Mouse (Mus musculus): ENCODE data around the gene Lcat. TPM values are rescaled to one million over a fixed set of nuclear protein-coding genes. Genes with fewer than 3 reads are reported as not detected.

The Lcat gene
- total RNA-seq, 2 experiments from 2014 or later, result 2.1 to 33.5 TPM

DNA sequence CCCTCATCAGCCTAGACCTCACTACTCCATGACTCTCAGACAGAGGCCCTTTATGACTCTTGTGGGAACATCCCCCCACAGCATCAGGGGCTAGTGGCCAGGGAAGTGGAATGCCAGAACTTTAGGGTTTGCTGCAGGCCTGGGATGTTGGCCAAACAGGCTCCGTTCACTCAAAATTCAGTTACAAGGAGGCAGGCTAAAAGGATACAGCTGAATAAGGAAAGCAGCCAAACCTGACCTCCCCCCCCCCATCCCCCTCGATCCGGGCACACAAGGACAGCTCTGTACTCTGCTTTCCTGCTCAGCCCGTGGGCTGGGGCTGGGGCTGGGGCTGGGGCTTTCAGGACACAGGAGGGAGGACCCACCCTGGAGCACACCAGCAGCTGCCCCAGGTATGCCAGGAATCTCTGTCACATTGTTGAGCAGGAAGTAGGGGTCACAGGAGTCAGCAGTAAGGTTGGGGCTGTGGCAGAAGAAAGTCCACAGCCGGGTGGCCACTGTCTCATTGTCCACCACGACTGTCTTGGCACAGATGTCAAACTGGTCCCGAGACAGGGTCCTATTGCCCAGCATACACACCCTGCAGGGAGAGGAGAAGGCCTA, 8.0 kb upstream of the Lcat start:
- no peak for DNase-seq (ENCODE audit: low spot score in 2 of 2)

GRCm38 (mm10) chr8:105949350-105949749, 6.2 kb upstream of the Lcat start:
- no peak for DNase-seq (ENCODE audit: low spot score in 2 of 2)

GRCm38 (mm10) chr8:105942542-105942941, 640 bp downstream of the Lcat start:
- no peak for DNase-seq (ENCODE audit: low spot score in 2 of 2)

GRCm38 (mm10) chr8:105942026-105942425, 1.2 kb downstream of the Lcat start:
- no peak for DNase-seq (ENCODE audit: low spot score in 2 of 2)

- DNase-seq (ENCODE audit: low spot score in 2 of 2), result no peak
Observed at GRCm38 (mm10) chr8:105938306-105938669, 4.9 kb downstream of the Lcat start, which contains the start of gene Psmb10. Gene Psmb10 (minus strand): TSS chr8:105938444.

GRCm38 (mm10) chr8:105937496-105938305, 5.5 kb downstream of the Lcat start:
- DNase-seq (ENCODE audit: low spot score in 2 of 2), result no peak

- peak; percentile 64 to 74 for DNase-seq (ENCODE audit: low spot score in 2 of 2)
Observed at GRCm38 (mm10) chr8:105936866-105937475, 6.2 kb downstream of the Lcat start.

GRCm38 (mm10) chr8:105935863-105936603, 7.1 kb downstream of the Lcat start:
- DNase-seq (ENCODE audit: low spot score in 2 of 2), result no peak

- no peak for DNase-seq (ENCODE audit: low spot score in 2 of 2)
Observed at GRCm38 (mm10) chr8:105935105-105935504, 8.1 kb downstream of the Lcat start.

DNA sequence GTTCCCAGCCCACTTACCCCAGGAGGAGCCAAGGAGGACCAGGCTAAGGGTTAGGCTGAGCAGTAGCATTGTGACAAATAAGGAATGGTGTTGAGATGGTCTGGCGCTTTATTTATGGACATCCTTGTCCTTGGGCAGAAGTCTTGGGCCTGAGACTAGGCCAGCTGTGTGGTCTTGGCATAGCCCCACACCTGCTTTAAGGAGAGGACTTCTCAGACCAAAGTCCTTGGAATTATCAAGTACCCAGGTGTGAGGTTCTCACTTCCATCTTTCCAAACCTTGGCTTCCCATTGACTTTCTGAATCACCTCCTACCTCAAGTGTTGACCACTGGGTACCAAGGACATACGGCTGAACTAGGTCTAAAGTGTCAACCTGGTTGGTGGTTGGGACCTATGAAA, 9.4 kb downstream of the Lcat start, which contains the start of gene Ctrl:
TSS of gene Ctrl (minus strand) at position 101 of the 400 bp plus-strand sequence.
- DNase-seq (ENCODE audit: low spot score in 2 of 2), result no peak

DNA sequence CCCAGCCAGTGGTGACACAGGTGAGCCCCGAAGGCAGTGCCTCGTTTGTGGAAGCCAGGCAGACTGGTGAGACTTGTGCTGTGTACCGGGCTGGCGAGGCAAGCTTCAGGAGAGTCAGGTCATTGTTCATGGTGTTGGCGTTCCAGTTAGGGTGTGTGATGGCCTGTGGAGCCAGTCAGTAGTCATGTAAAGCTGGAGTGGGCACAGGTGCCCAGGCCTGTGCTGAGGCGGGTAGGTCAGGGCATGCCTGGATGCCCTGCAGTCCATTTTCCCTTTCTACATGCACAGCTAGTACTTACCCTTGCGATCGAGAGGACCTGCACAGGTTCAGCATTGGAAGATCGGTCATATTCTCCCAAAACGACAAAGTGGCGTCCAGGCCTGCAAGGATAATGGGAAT, 10.7 kb downstream of the Lcat start:
- DNase-seq (ENCODE audit: low spot score in 2 of 2), result no peak

DNA sequence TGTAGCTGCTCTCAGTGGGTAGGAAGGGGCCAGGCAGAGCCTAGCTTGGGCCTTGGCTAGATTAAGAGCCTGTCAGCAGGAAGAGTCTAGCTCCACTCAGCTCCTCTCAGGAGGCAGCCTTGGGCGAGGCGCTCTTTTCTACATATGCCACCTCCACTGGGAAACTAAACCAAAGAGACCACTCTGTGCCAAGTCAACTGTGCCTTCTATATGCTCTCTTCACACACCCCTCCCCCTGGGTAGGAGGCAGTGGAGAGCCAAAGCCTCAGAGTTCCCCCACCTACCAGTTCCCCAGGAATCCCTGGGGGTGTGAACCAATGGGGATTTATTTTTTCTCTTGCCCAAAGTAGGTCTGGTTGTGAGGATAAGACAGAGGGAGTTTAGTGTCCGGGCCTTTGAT, 11.9 kb downstream of the Lcat start:
- DNase-seq (ENCODE audit: low spot score in 2 of 2), result no peak

DNA sequence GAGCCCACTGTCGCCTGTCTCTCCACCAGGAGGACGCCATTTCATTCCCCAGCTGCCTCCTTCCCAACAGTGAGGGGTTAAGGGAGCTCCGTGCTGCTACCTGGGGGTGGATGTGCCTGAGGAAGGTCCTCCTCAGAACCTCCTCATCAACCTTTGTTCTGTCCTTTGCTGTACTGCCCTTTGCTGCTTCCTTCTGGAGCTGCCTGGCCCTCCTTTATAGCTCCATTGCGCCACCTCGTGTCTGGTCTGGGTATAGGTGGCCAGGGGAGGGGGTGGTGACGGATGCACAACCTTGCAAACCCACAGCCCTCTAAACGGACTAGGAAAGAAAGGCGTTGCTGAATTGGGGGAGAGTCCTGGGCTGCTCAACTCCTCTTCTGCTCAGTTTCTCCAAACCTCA, 12.6 kb downstream of the Lcat start:
- DNase-seq (ENCODE audit: low spot score in 2 of 2), result peak; percentile 76 to 86

DNA sequence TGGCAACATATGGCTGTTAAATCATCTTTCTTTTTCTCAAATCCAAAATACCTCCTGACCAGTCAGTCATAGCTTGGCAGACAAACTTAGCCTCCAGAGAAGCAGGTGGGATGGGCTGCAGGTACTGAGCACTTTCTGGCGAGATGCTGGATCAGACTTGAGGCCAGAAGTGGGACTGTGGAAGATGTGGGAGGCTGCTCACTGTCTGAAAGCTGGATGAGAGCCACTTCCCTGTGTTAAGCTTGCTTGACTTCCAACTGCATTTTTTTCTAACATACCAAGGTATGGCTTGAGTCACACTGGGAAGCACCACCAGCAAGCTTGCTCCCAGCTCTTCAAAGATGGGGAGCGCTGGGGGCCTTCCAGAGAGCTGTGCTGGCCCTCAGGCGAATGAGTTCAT, 18.1 kb downstream of the Lcat start:
- DNase-seq (ENCODE audit: low spot score in 2 of 2), result no peak

DNA sequence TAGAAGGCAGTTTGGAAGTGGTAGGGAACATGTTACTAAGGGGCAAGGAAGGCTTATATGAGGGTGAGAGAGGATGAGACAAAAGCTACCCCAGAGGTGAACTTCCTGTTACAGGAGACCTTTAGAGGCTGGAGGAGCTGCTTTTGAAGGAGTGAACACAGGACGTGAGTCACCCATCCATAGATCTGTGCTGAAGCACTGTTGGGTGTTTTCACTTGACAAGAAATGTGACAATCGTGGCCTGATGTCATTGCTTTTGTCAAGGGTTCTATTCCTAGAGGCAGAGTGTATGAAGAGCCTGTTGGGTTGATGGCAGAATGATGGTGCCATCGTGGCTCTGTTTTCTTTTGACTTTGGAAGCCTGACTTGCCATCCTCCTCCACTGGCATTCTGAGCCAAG, 23.8 kb downstream of the Lcat start:
- no peak for DNase-seq (ENCODE audit: low spot score in 2 of 2)

GRCm38 (mm10) chr8:105900941-105901616, 42.1 kb downstream of the Lcat start:
- DNase-seq (ENCODE audit: low spot score in 2 of 2), result no peak

DNA sequence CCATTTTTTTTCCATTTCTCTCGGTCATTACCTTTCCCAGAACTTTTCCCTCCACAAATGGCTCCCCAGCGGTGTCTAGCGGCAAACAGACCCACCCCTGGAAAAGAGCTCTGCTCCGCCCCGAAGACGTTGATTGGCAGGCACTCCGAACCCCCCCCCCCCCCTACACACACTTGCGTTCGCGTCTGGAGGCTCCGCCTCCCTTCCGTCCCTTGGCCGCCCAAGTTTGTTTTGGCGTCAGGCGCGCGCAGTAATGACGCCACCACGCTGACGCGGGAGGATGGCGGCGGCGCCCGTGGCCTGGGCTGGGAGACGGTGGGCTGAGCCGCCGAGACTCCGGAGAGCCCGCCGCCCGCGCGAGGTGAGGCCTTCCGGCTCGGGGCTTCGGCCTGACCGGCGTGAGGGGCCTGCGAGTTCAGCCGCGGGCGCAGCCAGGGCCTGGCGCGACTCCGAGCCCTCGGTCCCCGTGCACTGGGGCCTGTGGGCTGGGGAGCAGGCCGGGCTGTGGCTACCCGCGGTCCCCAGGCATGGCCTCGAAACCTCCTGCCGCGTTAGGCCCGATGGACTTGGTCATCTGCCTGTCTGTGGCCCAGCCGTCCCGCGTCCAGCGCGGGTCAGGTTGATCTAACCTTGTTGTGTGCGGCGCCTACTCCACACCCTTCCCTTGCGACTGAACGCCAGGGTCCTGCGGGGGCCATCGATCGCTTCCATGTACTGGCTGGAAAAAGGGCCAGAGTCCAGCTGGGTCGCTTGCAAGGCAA, 42.8 kb downstream of the Lcat start, which contains the start of gene Pskh1:
TSS of gene Pskh1 (plus strand) at position 262 of the 761 bp plus-strand sequence.
- DNase-seq (ENCODE audit: low spot score in 2 of 2), result peak; percentile 82 to 86

- DNase-seq (ENCODE audit: low spot score in 2 of 2), result no peak
Observed at GRCm38 (mm10) chr8:105897801-105898480, 45.2 kb downstream of the Lcat start.

DNA sequence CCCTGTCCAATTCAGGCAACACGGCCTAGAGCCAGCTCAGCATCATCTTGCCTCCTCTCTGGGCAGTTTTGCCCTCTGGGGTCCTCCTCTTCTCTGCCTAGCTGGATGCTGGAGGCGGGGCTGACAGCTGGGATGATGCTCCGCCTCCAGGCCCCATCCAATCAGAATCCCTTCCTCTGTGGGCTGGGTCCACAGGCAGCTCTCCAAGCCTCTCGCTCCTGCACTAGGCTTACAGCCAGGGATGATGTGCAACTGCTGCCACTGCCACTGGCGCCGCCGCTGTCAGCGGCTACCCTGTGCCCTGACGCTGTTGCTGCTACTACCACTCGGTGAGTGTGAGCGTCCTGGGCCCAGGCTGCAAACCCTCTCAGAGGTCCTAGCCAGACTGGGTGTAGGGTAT, 49.8 kb downstream of the Lcat start, which contains the start of gene Nrn1l:
TSS of gene Nrn1l (plus strand) at position 229 of the 400 bp plus-strand sequence.
- DNase-seq (ENCODE audit: low spot score in 2 of 2), result peak; percentile 22 to 53

Data from adrenal gland, postnatal 4 days (tissue).